Mouse (Mus musculus) lung, postnatal 0 days (tissue): ENCODE data around the gene Tcp10a.
"Not testable (repeated sequence)": the region's sequence is repeated elsewhere in the genome, so short reads cannot be mapped to it uniquely, and the experiment has no call there.

Experiments used
- CTCF ChIP-seq: IDR thresholded peaks from 2 replicates; pipeline ENCODE4 v1.5.1; 2016; ENCODE audit warnings: antibody characterized with exemption, mild to moderate bottlenecking
- EP300 ChIP-seq: IDR thresholded peaks from 2 replicates; pipeline ENCODE4 v1.6.1; 2016; ENCODE audit warnings: antibody characterized with exemption, mild to moderate bottlenecking, control low read depth

- TF ChIP-seq CTCF, EP300: not testable (repeated sequence)
These were observed 2.0 kb downstream of the Tcp10a start for GRCm38 (mm10) chr17:7326415-7326814.
